ENCODE assay signal across 21 mouse cellular contexts in genomic region chr12:79820228-79820958, GRCm38 (mm10).
DNase-seq lines count a peak whose midpoint lies in the region; ATAC-seq lines count a peak whose summit lies in the region.
"Had no signal": no experiment of that assay in that cellular context is flagged by ENCODE, and none has a peak within 500 bp of the region (broad histone marks: within the 10 kb centered on the region; RNA-seq: fewer than 3 reads in every experiment).

No protein-coding gene starts in this region.

- WGBS in lung, embryonic 15.5 days = 70% methylated on average over 8 of the region's 8 CpGs
- 42% methylated on average over 8 of the region's 8 CpGs for WGBS in embryonic facial prominence, embryonic 13.5 days
- WGBS in intestine, embryonic 16.5 days = 66% methylated on average over 8 of the region's 8 CpGs
- 68% methylated on average over 8 of the region's 8 CpGs for WGBS in stomach, embryonic 16.5 days
- 76% methylated on average over 8 of the region's 8 CpGs for WGBS in heart, embryonic 10.5 days

- H3K27me3 ChIP-seq in lung, embryonic 15.5 days = no peaks in the 10 kb centered on the region
- no peaks in the 10 kb centered on the region for H3K27me3 ChIP-seq in embryonic facial prominence, embryonic 13.5 days
- H3K27me3 ChIP-seq in intestine, embryonic 16.5 days (replicated peaks; ENCODE audit: control insufficient read depth, insufficient read depth, low read length) = no peaks in the 10 kb centered on the region
- no peaks in the 10 kb centered on the region for H3K27me3 ChIP-seq in stomach, embryonic 16.5 days (ENCODE audit: control insufficient read depth, insufficient read depth, low read length)
- H3K27me3 ChIP-seq in heart, embryonic 10.5 days (ENCODE audit: insufficient read depth, poor library complexity, severe bottlenecking) = 0 out of 2 replicates have a peak, but pooled peaks cover 9% of the 10 kb centered on the region
- H3K27me3 ChIP-seq: kidney, embryonic 15.5 days; neural tube, embryonic 15.5 days had no signal

- H3K4me2 ChIP-seq in lung, embryonic 15.5 days = no peak overlapping the region
- no peak overlapping the region for H3K4me2 ChIP-seq in embryonic facial prominence, embryonic 13.5 days
- no peak overlapping the region for H3K4me2 ChIP-seq in intestine, embryonic 16.5 days (ENCODE audit: low read depth, low read length)
- H3K4me2 ChIP-seq in stomach, embryonic 16.5 days (ENCODE audit: low read depth, low read length) = no peak overlapping the region
- H3K4me2 ChIP-seq: heart, embryonic 11.5 days; hindbrain, embryonic 12.5 days; kidney, embryonic 15.5 days; neural tube, embryonic 15.5 days had no signal

- no peak overlapping the region for H3K4me3 ChIP-seq in lung, embryonic 15.5 days
- no peak overlapping the region for H3K4me3 ChIP-seq in embryonic facial prominence, embryonic 13.5 days
- H3K4me3 ChIP-seq in intestine, embryonic 16.5 days (ENCODE audit: low read length) = no peak overlapping the region
- no peak overlapping the region for H3K4me3 ChIP-seq in stomach, embryonic 16.5 days (replicated peaks; ENCODE audit: low read length)
- no peak overlapping the region for H3K4me3 ChIP-seq in heart, embryonic 10.5 days
- H3K4me3 ChIP-seq: hindbrain, embryonic 12.5 days; kidney, embryonic 15.5 days; neural tube, embryonic 15.5 days had no signal

- H3K9ac ChIP-seq in lung, embryonic 15.5 days = no peak overlapping the region
- no peak overlapping the region for H3K9ac ChIP-seq in embryonic facial prominence, embryonic 13.5 days
- H3K9ac ChIP-seq in intestine, embryonic 16.5 days (ENCODE audit: low read depth, low read length) = no peak overlapping the region
- no peak overlapping the region for H3K9ac ChIP-seq in stomach, embryonic 16.5 days (ENCODE audit: low read length)
- H3K9ac ChIP-seq: hindbrain, embryonic 12.5 days; kidney, embryonic 15.5 days; liver, postnatal 0 days; neural tube, embryonic 15.5 days had no signal

- H3K9me3 ChIP-seq in lung, embryonic 15.5 days = no peaks in the 10 kb centered on the region
- no peaks in the 10 kb centered on the region for H3K9me3 ChIP-seq in embryonic facial prominence, embryonic 13.5 days
- no peaks in the 10 kb centered on the region for H3K9me3 ChIP-seq in intestine, embryonic 16.5 days (ENCODE audit: control insufficient read depth, low read length)
- H3K9me3 ChIP-seq in stomach, embryonic 16.5 days (replicated peaks; ENCODE audit: control insufficient read depth, low read length) = no peaks in the 10 kb centered on the region
- no peaks in the 10 kb centered on the region for H3K9me3 ChIP-seq in heart, embryonic 10.5 days
- H3K9me3 ChIP-seq: hindbrain, embryonic 12.5 days; kidney, embryonic 15.5 days; neural tube, embryonic 15.5 days had no signal

- H3K36me3 ChIP-seq in lung, embryonic 15.5 days = no peaks in the 10 kb centered on the region
- no peaks in the 10 kb centered on the region for H3K36me3 ChIP-seq in embryonic facial prominence, embryonic 13.5 days
- no peaks in the 10 kb centered on the region for H3K36me3 ChIP-seq in intestine, embryonic 16.5 days (ENCODE audit: control insufficient read depth, insufficient read depth, low read length)
- H3K36me3 ChIP-seq in stomach, embryonic 16.5 days (ENCODE audit: control insufficient read depth, insufficient read depth, low read length) = no peaks in the 10 kb centered on the region
- no peaks in the 10 kb centered on the region for H3K36me3 ChIP-seq in heart, embryonic 10.5 days
- H3K36me3 ChIP-seq: hindbrain, embryonic 12.5 days; kidney, embryonic 15.5 days; neural tube, embryonic 15.5 days had no signal

- H3K4me1 ChIP-seq in lung, embryonic 15.5 days = peaks cover 25% of the 10 kb centered on the region
- peaks cover 32% of the 10 kb centered on the region for H3K4me1 ChIP-seq in embryonic facial prominence, embryonic 13.5 days
- peaks cover 34% of the 10 kb centered on the region for H3K4me1 ChIP-seq in intestine, embryonic 16.5 days (ENCODE audit: control insufficient read depth, insufficient read depth, low read length)
- H3K4me1 ChIP-seq in stomach, embryonic 16.5 days (ENCODE audit: control insufficient read depth, insufficient read depth, low read length) = peaks cover 7% of the 10 kb centered on the region
- H3K4me1 ChIP-seq in heart, embryonic 10.5 days = peaks cover 27% of the 10 kb centered on the region

- no peak for DNase-seq in lung, postnatal 4 days
- no peak for DNase-seq in layer of hippocampus, adult 9-10 months (ENCODE audit: low spot score)
- DNase-seq in heart, embryonic 10.5 days (ENCODE audit: low spot score) = no peak
- DNase-seq: adrenal gland, adult 8-10 months; cerebellum, postnatal 10 days; gastrocnemius, postnatal 36 days; heart, postnatal 10 days; liver, postnatal 0 days; right cerebral cortex, postnatal 14 days; spleen, adult 18-20 months had no signal

- 0 out of 2 replicates have a peak overlapping the region, but pooled peaks have one; percentile 0 for H3K27ac ChIP-seq in lung, embryonic 15.5 days
- peak overlapping the region; percentile 29 for H3K27ac ChIP-seq in embryonic facial prominence, embryonic 13.5 days
- H3K27ac ChIP-seq in intestine, embryonic 16.5 days (ENCODE audit: low read length) = peak overlapping the region; percentile 56
- peak overlapping the region; percentile 31; the same call in 1 of the 2 replicates for H3K27ac ChIP-seq in stomach, embryonic 16.5 days (ENCODE audit: low read length)
- no peak overlapping the region for H3K27ac ChIP-seq in heart, embryonic 10.5 days
- H3K27ac ChIP-seq: hindbrain, embryonic 12.5 days; kidney, embryonic 15.5 days; neural tube, embryonic 15.5 days had no signal

- ATAC-seq in lung, embryonic 15.5 days (ENCODE audit: borderline replicate concordance, extremely low read depth, low FRiP score, low TSS enrichment) = no peak
- no peak for ATAC-seq in embryonic facial prominence, embryonic 13.5 days (ENCODE audit: insufficient number of reproducible peaks, insufficient read depth, low FRiP score, low TSS enrichment, low read depth)
- peak; percentile 51 for ATAC-seq in intestine, embryonic 16.5 days
- no peak for ATAC-seq in stomach, embryonic 16.5 days (ENCODE audit: insufficient read depth, low FRiP score)
- ATAC-seq: forebrain, embryonic 14.5 days; inflammation-experienced regulatory T-cells, adult 6 months; liver, postnatal 0 days; midbrain, embryonic 16.5 days had no signal
